Mouse (Mus musculus) thymus, postnatal 10 days (tissue): ENCODE results near the gene Ube2h.

Experiments used
- DNase-seq, 2 experiments: peaks; one replicate each; pipeline ENCODE4 v3.0.0; 2021; ENCODE audit warnings: low spot score in 2 of 2

Gene Ube2h

GRCm38 (mm10) chr6:30304399-30304917 lies at the start of gene Ube2h:
Gene Ube2h, minus strand, starts transcription at chr6:30304539.
- DNase-seq = peak; percentile 100

DNA sequence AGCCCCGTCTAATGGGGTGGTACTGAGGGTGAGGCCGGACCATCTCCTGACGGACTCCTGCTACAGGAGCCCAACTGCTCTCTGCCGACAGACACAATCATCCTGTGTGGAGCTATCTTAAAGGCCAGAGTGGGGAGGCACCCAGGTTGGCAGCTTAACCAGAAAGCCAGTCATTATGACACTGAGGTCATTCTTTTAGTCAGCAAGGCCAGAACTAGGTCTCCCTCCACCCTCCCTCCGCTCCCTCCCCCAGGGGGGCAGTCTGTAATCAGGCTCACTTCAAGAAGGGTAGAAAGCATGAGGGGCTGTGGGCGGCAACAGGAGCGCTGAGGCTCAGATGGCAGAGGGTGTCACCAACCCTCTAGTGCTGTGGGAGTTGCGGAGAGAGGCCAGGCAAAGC lies 49.3 kb upstream of the Ube2h start:
- DNase-seq = no peak

GRCm38 (mm10) chr6:30352762-30353161 lies 48.4 kb upstream of the Ube2h start:
- DNase-seq = no peak

- peak; percentile 64 to 71 for DNase-seq
These were observed 47.0 kb upstream of the Ube2h start for GRCm38 (mm10) chr6:30351290-30351689.

DNA sequence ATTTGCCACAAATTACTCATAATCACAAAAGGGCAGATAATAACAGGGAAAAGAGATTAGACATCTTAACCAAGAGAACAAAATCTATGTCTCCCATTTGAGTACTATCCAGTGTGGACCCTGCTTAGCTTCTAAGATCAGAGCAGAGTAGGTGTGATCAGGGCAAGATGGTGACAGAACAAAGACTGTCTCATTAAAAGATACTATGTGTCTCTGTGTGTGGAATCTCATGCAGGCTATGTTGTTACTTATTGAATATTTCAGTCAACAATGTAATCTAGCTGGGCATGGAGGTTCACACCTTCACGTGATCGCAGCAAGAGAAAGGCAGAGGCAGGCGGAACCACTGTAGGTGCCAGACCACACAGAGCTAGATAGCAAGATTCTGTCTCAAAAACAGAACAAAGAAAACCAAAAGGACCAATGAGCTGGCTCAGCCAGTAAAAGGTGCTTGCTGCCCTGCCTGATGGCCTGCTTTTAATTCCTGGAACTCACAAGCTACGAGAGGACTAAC lies 43.0 kb upstream of the Ube2h start:
- no peak for DNase-seq

GRCm38 (mm10) chr6:30346737-30347136 lies 42.4 kb upstream of the Ube2h start:
- DNase-seq = no peak

DNA sequence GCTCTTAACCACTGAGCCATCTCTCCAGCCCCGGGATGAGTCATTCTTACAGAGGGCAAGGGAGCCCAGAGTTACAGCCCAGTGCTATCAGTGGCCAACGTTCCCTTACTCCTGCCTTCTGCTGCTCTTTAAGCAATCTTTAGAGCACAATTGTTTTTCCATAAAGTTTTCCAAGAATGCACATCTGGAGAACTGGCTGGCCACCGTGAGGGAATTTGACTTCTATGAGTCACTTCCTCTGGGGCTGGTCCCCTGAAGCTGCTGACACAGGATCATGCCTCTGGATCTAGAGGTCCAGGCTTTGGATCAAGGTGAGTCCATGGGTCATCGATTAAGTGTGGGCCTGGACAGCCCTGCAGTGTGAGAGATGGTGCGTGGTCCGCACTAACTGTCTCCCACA lies 39.7 kb upstream of the Ube2h start:
- no peak for DNase-seq

GRCm38 (mm10) chr6:30340231-30340873 lies 36.0 kb upstream of the Ube2h start:
- peak; percentile 39 to 47 for DNase-seq

DNA sequence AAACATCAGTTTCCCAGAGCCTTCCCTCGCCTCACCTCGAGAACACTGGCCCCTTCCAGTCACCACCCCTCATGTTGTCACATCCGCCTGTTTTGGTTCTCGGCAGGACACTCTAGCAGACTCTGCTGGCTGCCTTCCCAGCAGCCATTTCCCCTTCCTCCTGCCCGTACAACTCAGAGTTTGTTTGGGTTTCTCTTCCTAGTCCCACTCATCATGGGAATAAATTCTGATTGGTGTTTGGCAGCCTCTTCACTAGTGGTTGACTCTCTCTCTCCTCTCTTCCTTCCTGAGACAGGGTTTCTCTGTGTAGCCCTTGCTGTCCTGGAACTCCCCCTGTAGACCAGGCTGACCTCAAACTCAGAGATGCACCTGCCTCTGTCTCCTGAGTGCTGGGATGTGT lies 32.6 kb upstream of the Ube2h start:
- DNase-seq = peak in 1 of 2 experiments; percentile 23

- no peak for DNase-seq
These were observed 27.9 kb upstream of the Ube2h start for GRCm38 (mm10) chr6:30332262-30332661.

GRCm38 (mm10) chr6:30330706-30331105 lies 26.4 kb upstream of the Ube2h start:
- DNase-seq = no peak

- peak in 1 of 2 experiments; percentile 10 for DNase-seq
These were observed 21.7 kb upstream of the Ube2h start for GRCm38 (mm10) chr6:30325932-30326501.

DNA sequence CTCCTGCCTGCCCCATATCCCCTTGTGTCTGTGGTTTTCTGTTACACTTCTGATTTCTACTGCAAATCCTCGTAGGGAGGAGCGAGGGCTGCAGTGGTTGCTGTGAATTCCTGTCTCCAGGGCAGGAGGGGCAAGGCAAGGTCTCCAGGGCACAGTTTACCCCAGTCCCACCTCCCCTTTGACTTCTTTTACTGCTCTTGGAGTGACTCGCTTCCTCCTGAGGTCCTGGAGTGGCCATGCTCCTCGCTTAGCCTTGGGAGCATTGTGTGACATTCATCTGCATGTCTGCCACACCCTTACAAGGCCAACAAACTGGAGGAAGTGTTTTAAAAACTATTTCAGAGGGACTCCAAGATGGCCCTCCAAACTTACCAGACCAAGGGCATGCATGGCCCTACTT lies 16.7 kb upstream of the Ube2h start:
- no peak for DNase-seq

DNA sequence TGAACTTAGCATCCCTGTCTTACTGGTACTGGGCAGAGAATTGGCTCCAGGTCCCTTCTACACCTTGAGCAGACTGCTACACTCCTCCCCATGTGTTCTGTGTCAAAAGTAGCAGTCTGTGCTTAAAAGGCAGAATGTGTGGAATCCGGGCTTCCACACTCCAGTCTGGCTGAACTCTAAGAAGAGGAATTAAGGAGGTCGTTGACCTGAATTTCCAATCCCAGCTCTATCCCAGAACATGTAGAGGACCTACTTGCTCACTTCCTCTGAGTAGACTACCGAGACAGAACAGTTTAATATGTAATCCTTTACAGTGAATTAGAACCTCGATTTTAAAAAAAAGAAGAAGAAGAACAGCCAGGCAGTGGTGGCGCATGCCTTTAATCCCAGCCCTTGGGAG lies 14.9 kb upstream of the Ube2h start:
- no peak for DNase-seq

GRCm38 (mm10) chr6:30312006-30312405 lies 7.7 kb upstream of the Ube2h start:
- DNase-seq = no peak

DNA sequence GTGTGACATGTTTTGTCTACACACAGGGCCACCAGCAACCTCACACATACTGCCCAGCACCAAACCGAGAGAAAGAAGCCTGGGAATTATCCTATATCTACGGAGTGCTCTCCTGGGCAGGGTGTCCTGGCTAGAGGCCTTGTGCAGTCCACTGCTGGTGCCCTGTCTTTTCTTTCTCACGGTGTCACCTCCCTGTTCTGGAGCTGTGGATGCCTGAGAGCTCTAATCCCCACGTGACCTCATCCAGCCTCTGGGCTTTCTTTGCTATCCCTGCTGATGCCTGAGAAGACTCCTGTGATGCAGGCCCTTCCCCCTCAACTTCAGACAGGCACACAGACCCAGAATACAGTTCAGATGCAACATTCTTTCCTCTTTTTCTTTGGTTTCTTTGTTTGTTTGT lies 4.4 kb upstream of the Ube2h start:
- DNase-seq = no peak

DNA sequence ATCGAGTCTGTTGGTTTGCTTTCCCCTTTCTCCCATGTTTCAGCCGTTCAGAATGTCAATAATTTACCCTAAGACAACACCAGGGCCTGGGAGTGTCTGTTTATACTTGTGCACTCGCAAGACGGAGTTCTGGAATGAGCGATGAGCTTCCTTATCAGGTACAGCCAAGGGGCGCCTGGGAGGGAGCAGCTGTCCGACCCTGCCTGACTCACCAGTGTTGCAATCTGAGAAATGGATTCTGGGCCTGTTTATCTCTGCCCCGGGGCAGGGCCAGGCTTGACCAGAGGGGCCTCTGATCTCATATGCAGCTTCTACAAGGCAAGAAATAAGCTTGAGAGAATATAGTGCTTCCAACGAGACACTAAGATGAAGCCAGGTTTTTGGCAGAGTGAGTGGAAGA lies 3.4 kb upstream of the Ube2h start:
- DNase-seq = no peak

DNA sequence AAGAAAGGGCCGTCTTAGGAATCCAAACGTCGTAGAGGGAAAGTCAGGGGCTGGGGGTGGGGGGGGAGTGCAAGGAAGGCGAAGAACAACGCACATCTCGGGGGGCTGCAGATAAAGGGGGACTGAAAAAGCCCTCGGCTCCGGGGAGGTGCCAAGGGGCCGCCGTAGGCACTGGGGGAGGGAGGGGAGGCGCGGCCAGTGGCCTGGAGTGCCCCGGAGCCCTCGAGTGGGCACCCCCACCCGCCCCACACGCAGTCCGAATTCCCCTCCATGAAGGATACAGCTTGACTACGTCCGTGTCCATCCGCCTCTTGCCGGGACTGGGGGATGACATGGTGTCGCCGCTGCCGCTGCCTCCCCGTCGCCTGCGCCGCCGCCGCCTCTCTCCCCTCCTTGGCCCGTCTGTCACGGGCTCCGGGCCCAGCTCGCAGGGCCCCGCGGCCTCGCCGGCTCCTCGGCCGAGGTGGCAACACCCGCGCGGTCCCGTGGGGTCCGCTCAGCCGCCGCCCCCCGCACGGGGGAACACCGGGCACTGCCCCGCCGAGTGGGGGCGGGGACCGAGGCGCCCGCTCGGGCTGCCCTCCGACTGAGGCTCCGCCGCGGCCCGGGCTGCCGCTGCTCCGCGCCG lies 454 bp downstream of the Ube2h start:
- peak; percentile 41 for DNase-seq

DNA sequence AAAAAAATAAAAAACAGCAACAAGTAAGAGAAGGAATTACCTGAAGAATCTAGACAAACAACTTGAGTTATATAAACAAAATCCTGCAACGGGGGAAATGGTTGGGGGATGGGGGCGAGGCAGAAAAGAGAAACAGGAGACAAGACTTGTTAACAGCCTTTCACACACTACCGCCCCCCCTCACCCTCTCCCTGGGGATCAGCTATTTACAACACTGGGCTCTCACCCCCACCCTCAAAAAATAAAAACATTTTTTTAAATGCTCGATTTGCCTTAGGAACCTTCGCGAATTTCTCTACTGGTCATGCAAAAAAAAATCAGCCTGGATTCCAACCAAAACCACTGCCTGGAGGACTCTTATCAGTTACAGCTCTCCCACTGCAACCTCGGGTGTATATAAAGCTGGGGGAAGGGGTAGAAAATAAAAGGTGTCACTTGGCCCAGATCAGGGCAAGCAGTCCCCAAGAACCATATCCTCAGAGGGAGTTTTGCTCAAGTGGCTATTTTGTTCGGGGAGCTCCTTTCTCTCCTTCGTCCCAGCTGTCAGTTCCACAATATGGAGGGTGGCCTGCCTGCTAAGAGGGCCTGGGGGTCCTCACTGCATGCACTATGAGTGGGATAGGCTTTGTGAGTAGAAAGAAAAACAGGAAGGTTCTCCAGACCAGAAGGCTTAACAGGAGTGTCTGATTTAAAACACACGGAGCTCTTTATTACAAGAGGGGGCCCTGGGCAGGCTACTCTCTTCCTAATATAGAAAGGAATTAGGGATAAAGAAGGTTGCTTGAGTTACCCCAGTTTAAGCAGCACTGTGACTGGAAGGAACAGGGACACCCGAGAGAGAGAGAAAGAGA lies 1.3 kb downstream of the Ube2h start:
- DNase-seq = peak; percentile 47 to 57

DNA sequence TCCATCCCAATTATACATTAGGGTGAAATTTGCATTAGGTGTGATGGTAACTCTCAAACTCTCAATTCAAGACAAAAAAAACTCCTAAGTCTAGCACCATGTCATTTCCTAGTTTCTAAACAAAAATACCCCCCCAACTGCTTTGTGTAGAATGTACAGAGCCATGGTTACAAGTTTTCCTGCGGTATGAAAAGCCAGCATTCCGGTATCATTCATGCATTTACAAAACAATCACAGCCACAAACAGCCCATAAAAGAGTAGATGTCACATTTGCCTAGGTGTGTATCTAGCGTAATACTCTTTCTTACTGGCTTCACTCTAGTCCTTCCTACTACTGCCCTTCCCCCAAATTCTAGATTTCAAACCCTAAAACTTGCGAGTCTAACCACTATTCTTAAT lies 2.2 kb downstream of the Ube2h start:
- DNase-seq = no peak

DNA sequence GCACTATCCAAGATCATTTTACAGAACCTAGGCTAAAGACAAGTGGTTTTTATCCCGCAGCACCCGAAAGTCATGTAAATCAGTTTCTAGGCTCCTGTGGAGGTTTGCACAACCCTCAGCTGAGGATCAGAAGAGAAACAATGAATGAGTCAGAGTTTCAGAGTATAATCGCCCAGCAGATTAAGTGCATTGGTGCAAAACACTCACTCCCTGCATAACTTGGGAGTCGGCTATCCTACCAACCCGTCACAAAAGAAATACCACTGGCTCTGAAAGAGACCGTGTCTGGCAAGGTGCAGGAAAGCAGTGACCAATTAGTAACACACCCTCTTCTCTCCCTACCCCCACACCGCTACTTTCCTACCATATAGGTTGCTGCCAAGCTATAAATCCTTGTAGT lies 3.4 kb downstream of the Ube2h start:
- DNase-seq = no peak

DNA sequence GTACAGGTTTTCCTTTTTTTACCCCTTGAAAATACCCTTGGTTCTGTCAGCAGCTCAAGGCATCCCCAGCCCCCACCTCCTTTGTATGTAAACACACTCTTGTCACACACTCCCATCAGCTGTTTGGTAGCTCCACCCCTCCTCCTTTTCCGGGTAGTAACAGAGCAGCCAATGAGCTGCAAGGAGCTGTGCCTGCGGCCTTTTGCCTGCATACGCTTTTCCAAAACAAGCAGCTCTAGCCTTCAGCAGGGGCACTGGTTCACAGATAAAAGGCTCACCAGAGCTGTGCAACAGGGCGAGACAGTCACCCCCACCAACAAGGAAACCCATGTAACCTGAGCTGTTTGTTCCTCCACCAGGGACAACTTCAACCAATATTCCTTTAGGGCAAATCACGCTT lies 4.0 kb downstream of the Ube2h start:
- peak; percentile 82 to 87 for DNase-seq
